Mouse (Mus musculus): ENCODE results near the gene Sox11.

GRCm38 (mm10) chr12:27390439-27390838 lies 48.1 kb upstream of the Sox11 start:
- TF ChIP-seq MAFK (IDR thresholded peaks at IDR 0.05; ENCODE audit: insufficient read depth, low read depth, low read length), result no peak
- no peak for TF ChIP-seq HCFC1 (IDR thresholded peaks at IDR 0.05; ENCODE audit: borderline replicate concordance, insufficient read depth, low read length)
